Mouse (Mus musculus): ENCODE data around the gene Ap3b1. TPM values are rescaled to one million over a fixed set of nuclear protein-coding genes. Genes with fewer than 3 reads are reported as not detected.
A peak's percentile ranks its signal among the peaks of the same experiment; 100 is the strongest.
"Not testable (repeated sequence)": the region's sequence is repeated elsewhere in the genome, so short reads cannot be mapped to it uniquely, and the experiment has no call there.

Gene Ap3b1
- 10 to 100 TPM; 23.3 to 23.4 TPM for total RNA-seq (2021)
- long read RNA-seq, experiment 1, full-length matches to known transcripts: 8 of 18 reads
- long read RNA-seq, experiment 1, partial matches to known transcripts: 5 of 18 reads
- long read RNA-seq, experiment 1, other reads (novel, unspliced or antisense): 5 of 18 reads
- long read RNA-seq, experiment 2, full-length matches to known transcripts: 4 of 14 reads
- long read RNA-seq, experiment 2, partial matches to known transcripts: 2 of 14 reads
- long read RNA-seq, experiment 2, other reads (novel, unspliced or antisense): 8 of 14 reads

GRCm38 (mm10) chr13:94358401-94359265, at the start of gene Ap3b1:
TSS of gene Ap3b1 (plus strand) at chr13:94358960.
- DNase-seq: peak; percentile 94

DNA sequence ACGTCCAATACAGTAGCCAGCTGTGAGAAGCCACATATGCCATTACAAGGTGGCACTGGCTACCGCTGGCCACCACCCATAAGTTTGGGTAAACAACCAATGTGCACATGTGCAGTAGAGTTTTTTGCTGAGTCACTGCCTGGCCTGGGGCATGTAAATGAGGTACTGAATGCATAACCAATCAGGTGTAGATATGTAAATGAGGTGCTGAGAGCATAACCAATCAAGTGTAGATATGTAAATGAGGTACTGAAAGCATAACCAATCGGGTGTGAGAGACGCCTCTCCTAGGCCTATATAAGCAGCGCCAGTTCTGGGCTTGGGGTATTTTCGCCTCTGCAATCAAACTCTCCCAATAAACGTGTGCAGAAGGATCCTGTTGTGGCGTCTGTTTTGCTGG, 45.9 kb upstream of the Ap3b1 start:
- not testable (repeated sequence) for DNase-seq

GRCm38 (mm10) chr13:94316975-94317511, 41.7 kb upstream of the Ap3b1 start:
- DNase-seq: no peak

DNA sequence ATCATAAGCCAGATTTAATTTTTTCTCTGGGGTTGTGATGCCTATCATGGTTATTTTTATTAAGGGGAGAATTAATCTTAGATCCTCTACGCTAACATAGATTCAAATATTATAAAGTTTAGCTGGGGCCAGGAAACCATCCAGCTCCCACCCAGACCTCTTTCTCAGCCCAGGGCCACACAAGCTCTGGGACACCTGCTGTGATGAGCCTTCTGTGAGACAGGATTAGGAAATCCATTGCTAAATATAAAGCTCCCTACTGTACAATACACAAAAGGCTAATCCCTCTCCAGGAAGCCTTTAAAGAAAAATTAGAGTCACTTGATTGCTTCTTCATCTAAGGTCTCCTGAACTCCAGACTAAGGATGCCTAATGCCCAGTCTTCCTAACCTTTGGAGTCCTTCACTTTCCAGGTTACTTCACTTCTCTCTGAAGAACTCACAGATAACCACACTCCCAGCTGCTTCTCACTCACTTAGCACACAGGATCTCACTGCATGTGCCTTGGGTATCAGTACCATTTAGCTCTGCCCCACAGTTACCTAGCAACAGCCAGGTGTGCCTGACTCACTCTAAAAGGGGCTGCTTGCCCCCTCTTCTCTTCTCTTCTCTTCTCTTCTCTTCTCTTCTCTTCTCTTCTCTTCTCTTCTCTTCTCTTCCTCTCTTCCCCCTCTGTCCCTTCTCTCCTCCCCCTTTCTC, 37.5 kb upstream of the Ap3b1 start:
- no peak for DNase-seq

DNA sequence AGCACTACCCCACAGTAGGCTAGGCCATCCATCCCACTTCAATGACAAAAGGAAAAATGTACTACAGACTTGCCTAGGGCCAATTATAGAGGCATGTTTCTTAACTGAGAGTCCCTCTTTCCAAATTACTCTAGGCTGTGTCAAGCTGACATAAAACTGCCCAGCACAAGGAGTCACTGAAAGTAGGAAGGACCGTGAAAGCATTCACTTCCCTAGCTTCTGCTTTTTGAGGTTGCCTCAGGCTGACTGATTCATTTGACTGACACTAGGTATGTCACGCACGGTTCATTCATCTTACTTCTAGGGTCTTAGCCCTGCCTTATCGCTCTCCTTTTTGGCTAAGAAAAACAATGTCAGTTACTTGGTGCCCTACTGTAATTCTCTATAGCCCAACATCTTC, 36.3 kb upstream of the Ap3b1 start:
- DNase-seq: no peak

GRCm38 (mm10) chr13:94328063-94328462, 30.7 kb upstream of the Ap3b1 start:
- DNase-seq: no peak

GRCm38 (mm10) chr13:94329005-94329404, 29.8 kb upstream of the Ap3b1 start:
- not testable (repeated sequence) for DNase-seq

- no peak for DNase-seq
These were observed 28.3 kb upstream of the Ap3b1 start for GRCm38 (mm10) chr13:94330392-94330979.

DNA sequence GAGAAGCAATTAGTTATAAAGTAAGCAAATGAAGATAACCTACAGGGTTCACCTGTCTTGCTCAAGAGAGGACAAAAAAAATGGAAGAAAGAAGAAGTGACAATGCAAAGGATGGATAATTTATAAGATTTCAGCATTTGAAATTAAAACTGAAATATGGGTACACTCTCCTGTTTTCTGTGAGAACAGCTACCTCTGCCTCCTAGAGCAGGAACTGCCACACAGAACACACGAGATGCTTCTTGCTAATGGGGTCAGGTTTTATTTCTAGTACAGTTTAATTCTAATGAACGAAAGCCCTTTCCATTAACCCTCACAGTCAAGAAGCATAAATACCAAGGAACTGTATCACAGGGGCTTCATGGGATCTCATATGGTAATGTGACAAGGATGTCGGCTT, 20.4 kb upstream of the Ap3b1 start:
- DNase-seq: no peak

DNA sequence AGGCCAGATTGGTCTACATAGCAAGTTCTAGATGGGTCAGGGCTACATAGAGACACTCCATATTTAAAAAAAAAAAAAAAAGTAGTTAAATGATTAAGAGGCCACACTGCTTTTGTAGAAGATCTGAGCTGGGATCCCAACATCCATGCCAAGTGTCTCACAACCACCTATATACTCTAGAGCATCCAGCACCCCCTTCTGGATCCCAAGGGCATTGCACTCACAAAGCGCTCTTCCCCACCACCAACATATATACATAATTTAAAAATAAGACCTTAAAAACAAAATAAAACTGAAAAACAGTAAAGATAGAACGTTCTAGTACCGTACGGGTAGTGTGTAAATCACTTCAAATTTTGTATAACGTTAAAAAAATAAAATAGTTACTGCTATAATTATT, 15.6 kb upstream of the Ap3b1 start:
- no peak for DNase-seq

DNA sequence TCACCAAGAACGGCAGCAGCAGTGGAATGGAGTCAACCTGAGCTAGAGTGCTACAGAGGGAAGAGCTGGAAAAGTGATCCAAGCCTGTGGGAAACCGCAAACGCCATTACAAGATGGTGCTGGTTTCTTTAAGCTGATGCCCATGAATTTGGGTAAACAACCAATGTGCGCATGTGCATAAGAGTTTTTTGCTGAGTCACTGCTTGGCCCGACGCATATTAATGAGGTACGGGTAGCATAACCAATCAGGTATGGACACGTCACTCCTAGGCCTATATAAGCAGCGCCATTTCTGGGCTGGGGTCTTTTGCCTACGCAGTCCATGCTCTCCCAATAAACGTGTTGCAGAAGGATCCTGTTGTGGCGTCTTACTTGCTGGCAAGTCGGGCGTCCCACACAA, 14.2 kb upstream of the Ap3b1 start:
- DNase-seq: not testable (repeated sequence)

- DNase-seq: no peak
These were observed 4.2 kb upstream of the Ap3b1 start for GRCm38 (mm10) chr13:94354584-94354983.

- DNase-seq: no peak
These were observed 709 bp upstream of the Ap3b1 start for GRCm38 (mm10) chr13:94358101-94358400.

DNA sequence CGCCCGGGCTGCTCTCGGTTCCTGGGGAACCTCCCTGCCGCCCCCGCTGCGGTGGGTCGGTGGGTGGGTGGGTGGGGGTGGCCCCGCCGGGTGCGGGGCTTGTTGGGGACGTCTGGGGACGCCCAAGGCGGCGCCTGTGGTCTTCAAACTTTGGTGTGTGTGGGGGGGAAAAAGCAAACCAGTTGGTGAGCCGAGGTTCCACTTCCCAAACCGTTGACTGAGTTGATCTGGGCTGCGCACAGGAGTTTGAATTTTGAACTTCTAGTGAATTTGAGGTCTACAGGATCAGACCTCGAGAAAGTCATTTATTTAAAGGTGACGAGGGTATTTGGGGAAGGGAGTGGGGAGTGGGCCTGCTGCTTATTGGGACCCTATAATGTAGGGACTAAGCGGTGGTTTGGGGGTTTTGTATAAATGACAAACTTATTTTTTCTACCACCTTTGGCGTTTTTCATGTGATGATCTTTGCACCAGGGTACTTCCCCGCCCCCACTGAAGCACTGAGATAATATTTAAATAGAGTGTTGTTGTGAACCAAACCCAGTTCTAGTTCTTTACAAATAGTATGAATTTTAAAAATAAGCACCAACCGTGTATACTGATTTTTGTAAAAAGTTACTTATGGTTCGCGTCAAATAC, 641 bp downstream of the Ap3b1 start:
- no peak for DNase-seq

- not testable (repeated sequence) for DNase-seq
These were observed 2.3 kb downstream of the Ap3b1 start for GRCm38 (mm10) chr13:94361013-94361580.

- DNase-seq: no peak
These were observed 5.6 kb downstream of the Ap3b1 start for GRCm38 (mm10) chr13:94364336-94364735.

GRCm38 (mm10) chr13:94365108-94365907, 6.5 kb downstream of the Ap3b1 start:
- no peak for DNase-seq

DNA sequence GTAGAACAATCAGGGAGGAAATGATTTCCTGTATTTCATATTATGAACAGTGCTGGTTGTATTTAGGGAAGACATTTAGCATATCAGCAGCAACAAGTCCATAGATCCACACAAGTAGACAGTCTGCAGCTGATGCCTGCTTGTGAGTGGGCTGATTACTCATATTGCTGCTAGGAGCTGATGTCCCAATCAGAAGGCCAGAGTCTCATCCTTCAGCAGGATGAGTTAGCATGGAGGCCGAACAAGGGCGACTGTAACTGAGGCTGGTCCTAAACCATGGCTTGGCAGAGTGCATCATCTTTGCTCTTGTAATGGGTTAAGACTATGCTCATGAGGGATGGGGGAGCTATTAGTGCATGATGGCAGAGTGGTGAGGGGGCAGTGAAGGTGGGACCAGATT, 9.1 kb downstream of the Ap3b1 start:
- DNase-seq: no peak

DNA sequence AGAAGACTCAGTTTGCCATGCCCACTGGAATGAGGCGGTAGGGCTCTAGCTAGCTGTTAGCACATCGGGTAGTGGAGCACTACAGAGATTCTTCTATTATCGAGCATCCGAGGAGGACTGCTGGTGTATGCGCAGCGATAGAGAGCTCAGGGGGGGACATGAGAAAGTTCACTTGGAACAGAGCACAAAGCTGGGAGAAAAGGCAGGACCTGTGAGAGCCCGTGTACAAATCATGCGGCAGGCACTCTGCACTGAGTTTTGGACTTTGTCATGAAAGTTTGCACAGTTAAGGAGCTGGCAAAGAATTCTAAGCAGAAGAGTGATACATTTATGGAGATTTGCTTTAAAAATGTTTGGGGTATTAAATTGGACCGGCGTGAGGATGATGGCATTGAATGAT, 11.8 kb downstream of the Ap3b1 start:
- DNase-seq: no peak

DNA sequence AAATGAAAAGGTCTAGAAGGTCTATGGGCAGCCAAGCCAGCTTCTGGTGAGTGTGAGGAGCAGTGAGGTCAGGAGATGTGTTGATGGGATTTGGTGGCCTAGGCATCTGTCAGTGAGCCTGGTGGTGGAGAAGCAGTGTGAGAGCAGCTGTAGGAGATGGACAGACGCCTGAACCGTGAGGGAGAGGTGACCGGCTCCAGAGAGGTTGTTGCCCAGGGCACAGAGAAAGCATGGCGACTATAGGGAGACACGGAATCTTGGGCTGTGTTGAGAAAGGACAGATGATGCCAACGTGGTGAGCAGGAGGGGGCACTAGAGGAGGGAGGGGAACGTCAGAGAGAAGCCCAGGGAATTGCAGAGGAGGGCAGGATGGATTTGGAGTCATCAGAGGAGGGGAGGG, 13.3 kb downstream of the Ap3b1 start:
- DNase-seq: no peak

- no peak for DNase-seq
These were observed 15.4 kb downstream of the Ap3b1 start for GRCm38 (mm10) chr13:94374131-94374530.
